Mouse (Mus musculus): ENCODE measurements at regions not wholly inside any gene's neighbourhood (a gene's known extent, or its start where the extent isn't known, plus 50 kb on each side); places are given as distances from the start of the nearest gene placed in this dataset.

GRCm38 (mm10) chr6:6290427-6290826 is 73.5 kb upstream of the Slc25a13 start:
- no peak; the same call in 1 of the 2 replicates for ATAC-seq (replicated peaks; ENCODE audit: low FRiP score)
- WGBS, result 94% methylated on average over 7 of the region's 7 CpGs
- DNase-seq (ENCODE audit: low spot score), result no peak

DNA sequence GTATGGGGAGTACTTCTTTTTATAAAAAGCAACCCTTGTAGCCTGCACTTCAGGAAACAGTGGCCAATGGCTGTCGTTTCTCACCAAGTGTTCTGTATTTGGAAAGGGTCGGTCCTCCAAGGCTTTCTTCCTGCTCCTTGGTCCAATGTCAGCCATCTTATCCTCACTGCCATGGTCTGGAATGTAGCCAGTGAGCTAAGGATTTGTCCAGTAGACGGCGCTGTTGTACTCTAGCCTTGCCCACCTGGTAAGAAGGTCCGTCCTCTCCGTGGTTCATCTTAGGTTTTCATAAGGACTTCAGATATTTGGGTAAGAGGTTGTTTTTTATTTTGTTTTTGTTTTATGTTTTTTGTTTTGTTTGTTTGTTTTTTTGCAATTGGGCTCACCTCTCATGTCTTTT is 72.8 kb upstream of the Slc25a13 start:
- no peaks in the 10 kb centered on the region for H3K27me3 ChIP-seq (ENCODE audit: control insufficient read depth, insufficient read depth, low read length)
- ATAC-seq (replicated peaks; ENCODE audit: low FRiP score) (peak; percentile 79; the same call in 1 of the 2 replicates), DNase-seq (ENCODE audit: low spot score) (peak; percentile 81)
- H3K9ac ChIP-seq (ENCODE audit: low read length), result no peak overlapping the region
- H3K27ac ChIP-seq (ENCODE audit: low read depth, low read length), result no peak overlapping the region
- H3K4me1 ChIP-seq (replicated peaks; ENCODE audit: control insufficient read depth, insufficient read depth, low read length), result no peaks in the 10 kb centered on the region
- no peak overlapping the region for H3K4me2 ChIP-seq (ENCODE audit: low read depth, low read length, severe bottlenecking)
- H3K9me3 ChIP-seq (ENCODE audit: control insufficient read depth, low read length), result no peaks in the 10 kb centered on the region
- no peak overlapping the region for H3K4me3 ChIP-seq (ENCODE audit: low read depth, low read length)
- no peaks in the 10 kb centered on the region for H3K36me3 ChIP-seq (ENCODE audit: control insufficient read depth, insufficient read depth, low read length)
- 29% methylated on average over 6 of the region's 6 CpGs for WGBS

More at GRCm38 (mm10) chr6:6290427-6290826, 73.5 kb upstream of the Slc25a13 start:
- no peak overlapping the region for H3K4me3 ChIP-seq (ENCODE audit: low read depth, low read length)
- no peak overlapping the region for H3K9ac ChIP-seq (ENCODE audit: low read length)
- H3K9me3 ChIP-seq (ENCODE audit: control insufficient read depth, low read length), result no peaks in the 10 kb centered on the region
- no peak overlapping the region for H3K27ac ChIP-seq (ENCODE audit: low read depth, low read length)
- H3K4me1 ChIP-seq (replicated peaks; ENCODE audit: control insufficient read depth, insufficient read depth, low read length), result no peaks in the 10 kb centered on the region
- no peak overlapping the region for H3K4me2 ChIP-seq (ENCODE audit: low read depth, low read length, severe bottlenecking)
- H3K36me3 ChIP-seq (ENCODE audit: control insufficient read depth, insufficient read depth, low read length), result no peaks in the 10 kb centered on the region
- no peaks in the 10 kb centered on the region for H3K27me3 ChIP-seq (ENCODE audit: control insufficient read depth, insufficient read depth, low read length)

DNA sequence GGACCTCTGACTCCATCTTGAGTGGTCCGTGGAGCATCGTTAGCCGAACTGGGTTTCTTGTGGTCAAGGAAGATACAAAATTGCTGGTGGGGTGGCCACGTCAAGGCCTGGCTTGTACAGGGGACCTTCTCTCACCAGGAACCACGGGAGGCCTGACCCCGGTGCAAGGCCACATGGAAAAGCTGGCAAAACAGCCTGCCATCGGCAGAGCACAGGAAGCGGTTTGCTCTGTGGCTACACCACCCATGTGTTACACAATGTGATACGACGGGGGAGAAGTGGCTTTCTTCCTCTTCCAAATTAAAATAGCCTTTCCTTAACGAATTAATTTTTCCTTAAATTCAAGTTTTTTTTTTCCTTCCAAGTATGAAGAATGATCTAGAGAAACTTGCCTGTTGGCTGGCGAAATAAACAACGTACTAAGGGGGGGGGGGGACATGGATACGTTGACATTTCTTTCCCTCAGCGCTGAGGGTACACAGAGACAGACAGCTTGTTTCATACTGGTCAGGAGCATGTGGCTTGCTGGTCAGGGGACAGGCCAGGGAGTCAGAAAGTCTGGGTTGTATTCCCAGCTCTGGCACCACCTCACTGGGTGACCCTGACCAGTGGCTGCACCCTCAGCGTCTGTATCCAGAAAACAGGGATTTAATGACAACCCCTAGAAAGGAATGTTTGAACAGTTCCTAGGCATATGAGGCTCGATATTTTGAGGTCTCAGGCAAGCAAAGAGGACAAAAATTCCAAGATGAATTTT is 64.0 kb upstream of the Slc25a13 start:
- Histone ChIP-seq H3K27ac (ENCODE audit: low read depth, low read length) (no peak overlapping the region), H3K9ac (ENCODE audit: low read length) (no peak overlapping the region), H3K9me3 (ENCODE audit: control insufficient read depth, low read length) (no peaks in the 10 kb centered on the region; the same call in 1 of the 2 replicates), H3K27me3 (ENCODE audit: control insufficient read depth, insufficient read depth, low read length) (no peaks in the 10 kb centered on the region), H3K4me1 (replicated peaks; ENCODE audit: control insufficient read depth, insufficient read depth, low read length) (no peaks in the 10 kb centered on the region), H3K36me3 (ENCODE audit: control insufficient read depth, insufficient read depth, low read length) (no peaks in the 10 kb centered on the region), H3K4me2 (ENCODE audit: low read depth, low read length, severe bottlenecking) (no peak overlapping the region), H3K4me3 (ENCODE audit: low read depth, low read length) (no peak overlapping the region)
- ATAC-seq (replicated peaks; ENCODE audit: low FRiP score) (no peak), DNase-seq (ENCODE audit: low spot score) (no peak)
- 90% methylated on average over 17 of the region's 17 CpGs for WGBS

- no peaks in the 10 kb centered on the region; the same call in 1 of the 2 replicates for H3K9me3 ChIP-seq (ENCODE audit: control insufficient read depth, low read length)
- no peaks in the 10 kb centered on the region for H3K36me3 ChIP-seq (ENCODE audit: control insufficient read depth, insufficient read depth, low read length)
- H3K4me3 ChIP-seq (ENCODE audit: low read depth, low read length), result no peak overlapping the region
- no peak for DNase-seq (ENCODE audit: low spot score)
- H3K4me1 ChIP-seq (replicated peaks; ENCODE audit: control insufficient read depth, insufficient read depth, low read length), result no peaks in the 10 kb centered on the region
- H3K9ac ChIP-seq (ENCODE audit: low read length), result no peak overlapping the region
- ATAC-seq (replicated peaks; ENCODE audit: low FRiP score), result no peak
- H3K27ac ChIP-seq (ENCODE audit: low read depth, low read length), result no peak overlapping the region
- WGBS, result 82% methylated on average over 6 of the region's 6 CpGs
- H3K27me3 ChIP-seq (ENCODE audit: control insufficient read depth, insufficient read depth, low read length), result no peaks in the 10 kb centered on the region
- H3K4me2 ChIP-seq (ENCODE audit: low read depth, low read length, severe bottlenecking), result no peak overlapping the region
Observed at GRCm38 (mm10) chr6:6279646-6280045, 62.7 kb upstream of the Slc25a13 start.

- no peak overlapping the region for H3K27ac ChIP-seq (ENCODE audit: low read depth, low read length)
- no peaks in the 10 kb centered on the region for H3K27me3 ChIP-seq (ENCODE audit: control insufficient read depth, insufficient read depth, low read length)
- WGBS, result 36% methylated on average over 2 of the region's 2 CpGs
- no peak overlapping the region for H3K4me2 ChIP-seq (ENCODE audit: low read depth, low read length, severe bottlenecking)
- no peak overlapping the region for H3K9ac ChIP-seq (ENCODE audit: low read length)
- H3K4me3 ChIP-seq (ENCODE audit: low read depth, low read length), result no peak overlapping the region
- H3K4me1 ChIP-seq (replicated peaks; ENCODE audit: control insufficient read depth, insufficient read depth, low read length), result no peaks in the 10 kb centered on the region
- ATAC-seq (replicated peaks; ENCODE audit: low FRiP score) (no peak), DNase-seq (ENCODE audit: low spot score) (no peak)
- no peaks in the 10 kb centered on the region for H3K36me3 ChIP-seq (ENCODE audit: control insufficient read depth, insufficient read depth, low read length)
- no peaks in the 10 kb centered on the region for H3K9me3 ChIP-seq (ENCODE audit: control insufficient read depth, low read length)
Observed at GRCm38 (mm10) chr6:6270545-6270944, 53.6 kb upstream of the Slc25a13 start.
